Mouse (Mus musculus) midbrain, embryonic 14.5 days (tissue): ENCODE results near the gene Nprl3. TPM values are rescaled to one million over a fixed set of nuclear protein-coding genes. Genes with fewer than 3 reads are reported as not detected.

Experiments used
- ATAC-seq: fragments of 200-750 bp; cut with Nextera tagmentation; 2 replicates; pipeline ENCODE4 v1.8.0; 2017; ENCODE audit warnings: moderate number of reproducible peaks, moderate library complexity; ENCODE audit not compliant: low FRiP score, low TSS enrichment
- DNase-seq: peaks from one replicate; pipeline ENCODE4 v3.0.0-alpha.2; 2015
- H3K27ac ChIP-seq: fragments of 300-500 bp; sonication (generic); replicated peaks from 2 replicates; pipeline ENCODE4 v1.5.1; 2014; ENCODE audit warnings: mild to moderate bottlenecking, low read depth, low read length, moderate library complexity
- H3K27me3 ChIP-seq: fragments of 300-500 bp; sonication (generic); 2 replicates; pipeline ENCODE4 v1.6.1; 2014; ENCODE audit warnings: low read length, control low read depth, mixed read lengths; ENCODE audit not compliant: control insufficient read depth, insufficient read depth
- H3K36me3 ChIP-seq: fragments of 300-500 bp; sonication (generic); 2 replicates; pipeline ENCODE4 v1.6.1; 2014; ENCODE audit warnings: low read length, control low read depth; ENCODE audit not compliant: control insufficient read depth, insufficient read depth
- H3K4me1 ChIP-seq: fragments of 300-500 bp; sonication (generic); 2 replicates; pipeline ENCODE4 v1.6.1; 2014; ENCODE audit warnings: mild to moderate bottlenecking, antibody characterized with exemption, low read length, control low read depth; ENCODE audit not compliant: control insufficient read depth, insufficient read depth
- H3K4me2 ChIP-seq: fragments of 300-500 bp; sonication (generic); 2 replicates; pipeline ENCODE4 v1.6.1; 2014; ENCODE audit warnings: mild to moderate bottlenecking, low read length, moderate library complexity
- H3K4me3 ChIP-seq: fragments of 300-500 bp; sonication (generic); replicated peaks from 2 replicates; pipeline ENCODE4 v1.5.1; 2014; ENCODE audit warnings: low read depth, low read length
- H3K9ac ChIP-seq: fragments of 300-500 bp; sonication (generic); replicated peaks from 2 replicates; pipeline ENCODE4 v1.6.1; 2014; ENCODE audit warnings: mild to moderate bottlenecking, low read length, moderate library complexity
- H3K9me3 ChIP-seq: fragments of 300-500 bp; sonication (generic); 2 replicates; pipeline ENCODE4 v1.6.1; 2016; ENCODE audit warnings: low read length, control low read depth, mixed read lengths; ENCODE audit not compliant: control insufficient read depth
- WGBS: fragments of 180-500 bp; shearing (Covaris S2); extraction: QIAGEN DNeasy Blood & Tissue Kit; methylation state at CpG from one replicate; pipeline ENCODE4 v1.1.7; 2014; 5-methylcytosine and 5-hydroxymethylcytosine counted together
- polyA plus RNA-seq: library from polyadenylated mRNA; unstranded; fragments of >200 nt; fragmentation: Nextera tagmentation; extraction: Ambion mirVana; gene quantifications from 2 replicates; pipeline ENCODE4 v1.2.1, GENCODE M21; 2014

Gene Nprl3
- polyA plus RNA-seq, 1 experiment from 2014 or later, result 36.9 TPM

DNA sequence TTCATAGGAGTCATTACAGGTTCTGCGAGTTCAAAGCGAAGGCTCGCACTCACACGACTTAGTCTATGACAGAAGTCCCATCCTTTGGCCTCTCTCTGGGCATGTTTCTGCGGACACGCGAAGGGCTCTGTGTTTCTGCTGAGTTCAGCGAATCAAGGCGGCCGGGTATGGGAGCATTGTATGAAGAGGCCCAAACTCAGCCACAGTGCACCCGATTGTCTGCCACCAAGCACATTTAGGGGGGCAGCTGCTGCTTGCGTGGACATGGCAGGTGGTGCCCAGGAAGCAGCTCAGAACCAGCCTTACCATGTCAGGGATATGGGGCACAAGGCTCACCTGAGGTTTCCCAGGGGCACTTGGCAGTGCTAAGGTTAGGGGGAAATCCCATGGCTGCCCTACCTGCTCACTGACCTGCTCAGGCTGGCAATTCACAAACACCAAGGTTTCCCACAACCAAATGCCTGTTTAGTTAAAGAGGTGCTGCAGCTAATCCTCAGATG lies 11.0 kb upstream of the Nprl3 start:
- no peak for DNase-seq
- no peak overlapping the region for H3K4me3 ChIP-seq
- ATAC-seq, result no peak
- no peaks in the 10 kb centered on the region for H3K9me3 ChIP-seq
- no peak overlapping the region for H3K4me2 ChIP-seq
- H3K36me3 ChIP-seq, result no peaks in the 10 kb centered on the region
- no peak overlapping the region for H3K27ac ChIP-seq
- no peak overlapping the region for H3K9ac ChIP-seq
- WGBS, result 82% methylated on average over 12 of the region's 12 CpGs
- no peaks in the 10 kb centered on the region for H3K4me1 ChIP-seq
- no peaks in the 10 kb centered on the region for H3K27me3 ChIP-seq

GRCm38 (mm10) chr11:32277736-32278457 lies 10.4 kb upstream of the Nprl3 start:
- 73% methylated on average over 21 of the region's 21 CpGs for WGBS
- Histone ChIP-seq H3K9ac (no peak overlapping the region), H3K27me3 (no peaks in the 10 kb centered on the region), H3K4me2 (no peak overlapping the region), H3K4me1 (no peaks in the 10 kb centered on the region), H3K9me3 (no peaks in the 10 kb centered on the region), H3K4me3 (no peak overlapping the region), H3K36me3 (no peaks in the 10 kb centered on the region), H3K27ac (no peak overlapping the region)
- ATAC-seq (no peak), DNase-seq (no peak)

GRCm38 (mm10) chr11:32276347-32276746 lies 8.8 kb upstream of the Nprl3 start, which contains the start of gene Hba-x:
Hba-x (plus strand) TSS chr11:32276400.
- ATAC-seq, result no peak
- Histone ChIP-seq H3K27ac (no peak within 1 kb of the TSS), H3K36me3 (no peaks in the 10 kb centered on the region), H3K9me3 (no peaks in the 10 kb centered on the region), H3K4me3 (no peak within 1 kb of the TSS), H3K4me1 (no peaks in the 10 kb centered on the region), H3K27me3 (no peaks in the 10 kb centered on the region), H3K9ac (no peak within 1 kb of the TSS), H3K4me2 (no peak within 1 kb of the TSS)
- no peak for DNase-seq
- 71% methylated on average over 3 of the region's 3 CpGs for WGBS

- 54% methylated on average over 4 of the region's 4 CpGs for WGBS
- Histone ChIP-seq H3K27me3 (no peaks in the 10 kb centered on the region), H3K4me3 (no peak overlapping the region), H3K36me3 (no peaks in the 10 kb centered on the region), H3K9me3 (no peaks in the 10 kb centered on the region), H3K9ac (no peak overlapping the region), H3K4me2 (no peak overlapping the region), H3K27ac (no peak overlapping the region), H3K4me1 (peaks cover 7% of the 10 kb centered on the region; the same call in 1 of the 2 replicates)
- no peak for ATAC-seq
- no peak for DNase-seq
Measured at GRCm38 (mm10) chr11:32271178-32271577, 3.7 kb upstream of the Nprl3 start.

DNA sequence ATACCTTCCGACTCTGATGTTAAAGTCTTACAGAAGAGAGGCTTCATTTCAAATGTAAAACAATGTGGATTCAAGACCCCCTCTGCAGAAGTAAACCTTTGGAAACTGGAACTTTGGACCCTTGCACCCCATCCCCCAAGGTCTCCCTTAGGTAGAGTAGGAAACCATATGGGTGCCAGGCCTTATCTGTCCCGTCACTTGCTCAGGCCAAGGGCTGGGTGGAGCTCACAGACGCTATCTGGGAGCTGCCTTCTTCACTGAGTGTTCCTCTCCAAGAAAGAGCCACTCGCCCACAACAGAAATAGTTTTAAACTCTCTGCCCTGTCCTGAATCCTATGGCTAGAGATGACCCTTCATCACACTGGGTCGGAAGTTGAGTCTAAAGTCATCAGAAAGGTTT lies 1.4 kb upstream of the Nprl3 start:
- Histone ChIP-seq H3K9me3 (no peaks in the 10 kb centered on the region), H3K4me2 (no peak overlapping the region), H3K9ac (no peak overlapping the region), H3K27ac (no peak overlapping the region), H3K27me3 (no peaks in the 10 kb centered on the region), H3K4me1 (peaks cover 7% of the 10 kb centered on the region; the same call in 1 of the 2 replicates), H3K4me3 (no peak overlapping the region), H3K36me3 (no peaks in the 10 kb centered on the region)
- 84% methylated on average over 5 of the region's 5 CpGs for WGBS
- ATAC-seq, result no peak
- no peak for DNase-seq

- peak overlapping the region; percentile 97 for H3K27ac ChIP-seq
- 22% methylated on average over 5 of the region's 5 CpGs for WGBS
- DNase-seq, result peak; percentile 8
- no peaks in the 10 kb centered on the region for H3K9me3 ChIP-seq
- peak overlapping the region; percentile 95 for H3K9ac ChIP-seq
- peak overlapping the region; percentile 65 for H3K4me2 ChIP-seq
- H3K4me1 ChIP-seq, result peaks cover 7% of the 10 kb centered on the region; the same call in 1 of the 2 replicates
- no peaks in the 10 kb centered on the region for H3K27me3 ChIP-seq
- peak overlapping the region; percentile 91 for H3K4me3 ChIP-seq
- 0 out of 2 replicates have a peak, but pooled peaks cover under 1% of the 10 kb centered on the region for H3K36me3 ChIP-seq
- peak; percentile 49; the same call in 1 of the 2 replicates for ATAC-seq
Measured at GRCm38 (mm10) chr11:32267964-32268363, 457 bp upstream of the Nprl3 start.

- ATAC-seq (no peak), DNase-seq (peak; percentile 30)
- Histone ChIP-seq H3K27ac (peak overlapping the region; percentile 97), H3K4me2 (peak overlapping the region; percentile 65), H3K4me1 (peaks cover 7% of the 10 kb centered on the region; the same call in 1 of the 2 replicates), H3K4me3 (peak overlapping the region; percentile 91), H3K9me3 (no peaks in the 10 kb centered on the region), H3K27me3 (no peaks in the 10 kb centered on the region), H3K36me3 (peaks cover 6% of the 10 kb centered on the region; the same call in 1 of the 2 replicates), H3K9ac (peak overlapping the region; percentile 95)
- WGBS, result 30% methylated on average over 6 of the region's 6 CpGs
Measured at GRCm38 (mm10) chr11:32266776-32267175, 731 bp downstream of the Nprl3 start.

- Histone ChIP-seq H3K9ac (no peak overlapping the region), H3K4me3 (no peak overlapping the region), H3K4me2 (no peak overlapping the region), H3K9me3 (no peaks in the 10 kb centered on the region), H3K36me3 (peaks cover 9% of the 10 kb centered on the region), H3K27ac (no peak overlapping the region), H3K4me1 (peaks cover 7% of the 10 kb centered on the region; the same call in 1 of the 2 replicates), H3K27me3 (no peaks in the 10 kb centered on the region)
- DNase-seq (no peak), ATAC-seq (no peak)
- WGBS, result 91% methylated on average over 6 of the region's 6 CpGs
Measured at GRCm38 (mm10) chr11:32266194-32266593, 1.3 kb downstream of the Nprl3 start.
